Mouse (Mus musculus): Measurements from ENCODE around the gene Acsf2. TPM values are rescaled to one million over a fixed set of nuclear protein-coding genes. Genes with fewer than 3 reads are reported as not detected.

The Acsf2 gene
- polyA plus RNA-seq, 1 experiment, result 15.8 TPM

DNA sequence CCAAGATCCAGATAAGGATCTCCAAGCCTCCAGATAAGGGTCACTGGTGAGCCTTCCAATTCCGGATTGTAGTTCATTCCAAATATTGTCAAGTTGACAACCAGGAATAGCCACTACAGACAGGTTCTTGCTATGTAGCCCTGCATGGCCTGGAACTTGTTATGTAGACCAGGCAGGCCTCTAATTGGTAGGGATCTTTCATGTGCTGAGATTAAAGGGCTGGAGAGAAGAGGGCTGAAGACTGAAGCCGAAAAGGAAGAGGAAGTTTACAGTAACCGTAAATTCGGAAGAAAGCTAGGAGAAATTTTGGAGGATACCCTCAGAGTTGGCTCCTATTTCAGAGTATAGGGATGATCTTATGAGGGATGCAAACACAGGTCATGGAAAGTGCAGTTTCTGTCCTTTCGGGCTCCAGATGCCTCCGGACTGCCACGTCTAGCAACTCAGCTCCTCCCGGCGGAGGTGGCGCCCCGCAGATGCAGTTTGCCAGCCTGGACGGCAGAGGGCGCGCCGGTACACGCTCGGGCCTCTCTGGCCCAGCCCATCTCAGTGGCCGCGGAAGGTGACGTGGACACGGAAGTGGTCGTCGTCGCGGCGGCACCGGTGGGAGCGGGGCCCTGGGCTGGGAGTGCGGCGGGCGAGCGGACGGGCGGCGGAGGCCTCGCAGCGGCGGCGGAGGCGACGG, 27.7 kb upstream of the Acsf2 start, which contains the start of gene Lrrc59:
TSS of gene Lrrc59 (plus strand) at position 569 of the 685 bp plus-strand sequence.
- TF ChIP-seq POLR2A (IDR thresholded peaks at IDR 0.05; ENCODE audit: extremely low read depth, insufficient read depth, low read length) (peak; percentile 52; the same call in 1 of the 2 replicates), CTCF (IDR thresholded peaks at IDR 0.05; ENCODE audit: extremely low read depth, insufficient read depth, low read length) (peak; percentile 77)
- peak within 1 kb of the TSS; percentile 91 for H3K4me3 ChIP-seq (ENCODE audit: insufficient read depth, low read length)
- peaks cover 2% of the 10 kb centered on the region; the same call in 1 of the 2 replicates for H3K4me1 ChIP-seq (ENCODE audit: control insufficient read depth, insufficient read depth, low read length)
- H3K27ac ChIP-seq (ENCODE audit: insufficient read depth, low read length), result peak within 1 kb of the TSS; percentile 36; the same call in 1 of the 2 replicates

DNA sequence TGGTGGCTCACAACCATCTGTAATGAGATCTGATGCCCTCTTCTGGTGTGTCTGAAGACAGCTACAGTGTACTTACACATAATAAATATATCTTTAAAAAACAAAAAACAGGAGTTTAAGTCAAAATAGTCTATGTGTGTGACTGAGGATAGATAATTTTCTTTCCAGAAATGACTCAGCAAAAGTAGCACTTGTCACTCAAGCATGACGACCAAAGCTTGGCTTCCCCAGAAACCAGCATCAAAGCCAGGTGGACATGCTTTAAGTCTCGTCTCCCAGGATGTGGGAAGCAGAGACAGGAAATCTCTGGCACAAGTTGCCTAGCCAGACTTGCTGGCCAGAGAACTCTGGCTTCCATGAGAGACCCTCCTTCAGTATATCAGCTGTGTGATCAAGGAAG, 20.5 kb upstream of the Acsf2 start:
- H3K4me3 ChIP-seq (ENCODE audit: insufficient read depth, low read length), result no peak overlapping the region
- H3K4me1 ChIP-seq (ENCODE audit: control insufficient read depth, insufficient read depth, low read length), result no peaks in the 10 kb centered on the region
- TF ChIP-seq POLR2A (IDR thresholded peaks at IDR 0.05; ENCODE audit: extremely low read depth, insufficient read depth, low read length), result no peak
- TF ChIP-seq CTCF (IDR thresholded peaks at IDR 0.05; ENCODE audit: extremely low read depth, insufficient read depth, low read length), result no peak
- no peak overlapping the region for H3K27ac ChIP-seq (ENCODE audit: insufficient read depth, low read length)

DNA sequence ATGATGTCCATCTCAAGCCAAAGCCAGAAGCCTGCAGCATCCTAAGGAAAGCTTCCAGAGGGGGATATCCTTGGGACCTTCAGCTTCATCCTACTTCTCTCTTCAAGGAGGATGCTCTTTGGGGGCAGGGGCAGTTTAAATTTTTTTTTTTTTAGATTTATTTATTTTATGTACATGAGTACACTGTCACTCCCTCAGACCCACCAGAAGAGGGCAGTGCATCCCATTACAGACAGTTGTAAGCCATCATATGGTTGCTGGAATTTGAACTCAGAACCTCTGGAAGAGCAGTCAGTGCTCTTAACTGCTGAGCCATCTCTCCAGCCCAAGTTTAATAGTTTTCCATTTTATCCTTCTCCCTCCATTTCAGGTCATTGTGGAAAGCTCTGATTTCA, 19.8 kb upstream of the Acsf2 start:
- TF ChIP-seq CTCF (IDR thresholded peaks at IDR 0.05; ENCODE audit: extremely low read depth, insufficient read depth, low read length), result no peak
- no peak for TF ChIP-seq POLR2A (IDR thresholded peaks at IDR 0.05; ENCODE audit: extremely low read depth, insufficient read depth, low read length)
- Histone ChIP-seq H3K4me3 (ENCODE audit: insufficient read depth, low read length) (no peak overlapping the region), H3K27ac (ENCODE audit: insufficient read depth, low read length) (no peak overlapping the region), H3K4me1 (ENCODE audit: control insufficient read depth, insufficient read depth, low read length) (no peaks in the 10 kb centered on the region)

DNA sequence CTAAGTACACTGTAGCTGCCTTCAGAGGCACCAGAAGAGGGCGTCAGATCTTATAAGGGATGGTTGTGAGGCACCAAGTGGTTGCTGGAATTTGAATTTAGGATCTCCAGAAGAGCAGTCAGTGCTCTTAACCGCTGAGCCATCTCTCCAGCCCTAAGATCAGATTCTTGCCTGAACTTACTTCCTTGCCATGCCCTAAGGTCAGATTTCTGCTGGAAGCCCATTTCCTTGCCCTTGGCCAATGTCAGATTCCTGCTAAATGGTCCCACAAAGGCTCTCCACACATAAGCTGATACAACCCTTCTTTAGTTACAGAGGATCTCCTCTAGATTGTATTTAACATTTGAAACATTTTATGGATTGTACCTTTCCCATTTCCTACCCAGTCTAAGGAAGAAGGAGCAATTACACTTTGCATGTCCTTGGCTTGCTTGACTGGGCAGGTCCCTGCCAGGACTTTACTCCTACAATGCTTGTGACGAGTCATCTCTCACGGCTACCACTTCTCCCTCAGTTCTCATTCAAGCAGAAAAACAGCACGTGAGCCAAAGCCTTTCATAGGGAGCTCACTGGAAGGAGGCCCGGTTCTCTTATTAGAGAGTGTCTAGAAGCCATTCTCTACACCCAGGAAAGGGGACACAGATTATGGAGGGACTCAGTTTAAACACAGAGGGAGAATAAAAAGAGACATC, 19.2 kb upstream of the Acsf2 start:
- TF ChIP-seq CTCF (IDR thresholded peaks at IDR 0.05; ENCODE audit: extremely low read depth, insufficient read depth, low read length) (no peak), POLR2A (IDR thresholded peaks at IDR 0.05; ENCODE audit: extremely low read depth, insufficient read depth, low read length) (no peak)
- Histone ChIP-seq H3K4me1 (ENCODE audit: control insufficient read depth, insufficient read depth, low read length) (no peaks in the 10 kb centered on the region), H3K4me3 (ENCODE audit: insufficient read depth, low read length) (no peak overlapping the region), H3K27ac (ENCODE audit: insufficient read depth, low read length) (no peak overlapping the region)

DNA sequence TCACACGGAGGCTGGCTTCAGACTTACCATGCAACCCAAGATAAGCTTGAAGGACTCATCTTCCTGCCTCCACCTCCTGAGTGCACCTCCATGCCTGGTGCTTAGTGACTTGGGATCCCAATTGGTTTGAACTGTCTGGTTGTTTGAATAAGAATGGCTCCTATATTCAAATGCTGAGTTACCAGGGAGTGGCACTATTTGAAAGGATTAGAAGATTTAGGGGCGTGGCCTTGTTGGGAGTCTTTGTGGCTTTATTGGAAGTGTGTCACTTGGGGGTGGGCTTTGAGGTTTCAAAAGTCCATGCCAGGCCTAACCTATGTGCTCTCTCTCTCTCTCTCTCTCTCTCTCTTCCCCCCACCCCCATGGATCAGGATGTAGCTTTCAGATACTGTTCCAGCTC, 16.0 kb upstream of the Acsf2 start:
- TF ChIP-seq CTCF (IDR thresholded peaks at IDR 0.05; ENCODE audit: extremely low read depth, insufficient read depth, low read length) (no peak), POLR2A (IDR thresholded peaks at IDR 0.05; ENCODE audit: extremely low read depth, insufficient read depth, low read length) (no peak)
- Histone ChIP-seq H3K27ac (ENCODE audit: insufficient read depth, low read length) (no peak overlapping the region), H3K4me3 (ENCODE audit: insufficient read depth, low read length) (no peak overlapping the region), H3K4me1 (ENCODE audit: control insufficient read depth, insufficient read depth, low read length) (no peaks in the 10 kb centered on the region)

DNA sequence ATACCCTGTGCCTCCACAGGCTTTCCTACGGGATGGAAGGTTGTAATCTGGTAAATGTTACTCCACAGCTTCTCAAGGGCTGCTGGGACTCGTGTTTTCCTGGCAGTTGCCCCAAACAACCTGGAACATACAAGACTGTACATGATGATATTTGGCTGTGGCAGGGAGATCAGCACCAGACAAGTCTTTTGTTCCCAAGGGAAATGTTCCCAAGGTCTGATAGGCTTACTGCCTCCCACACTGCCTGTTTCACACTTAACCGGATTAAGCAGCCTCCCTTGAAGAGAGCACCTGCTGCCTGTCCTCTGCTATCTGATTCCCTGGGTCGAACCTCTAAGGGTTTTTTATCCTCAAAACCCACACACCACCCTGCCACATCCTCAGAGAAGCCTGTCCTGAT, 13.8 kb upstream of the Acsf2 start:
- H3K27ac ChIP-seq (ENCODE audit: insufficient read depth, low read length), result no peak overlapping the region
- H3K4me1 ChIP-seq (ENCODE audit: control insufficient read depth, insufficient read depth, low read length), result no peaks in the 10 kb centered on the region
- no peak for TF ChIP-seq POLR2A (IDR thresholded peaks at IDR 0.05; ENCODE audit: extremely low read depth, insufficient read depth, low read length)
- TF ChIP-seq CTCF (IDR thresholded peaks at IDR 0.05; ENCODE audit: extremely low read depth, insufficient read depth, low read length), result no peak
- H3K4me3 ChIP-seq (ENCODE audit: insufficient read depth, low read length), result no peak overlapping the region

DNA sequence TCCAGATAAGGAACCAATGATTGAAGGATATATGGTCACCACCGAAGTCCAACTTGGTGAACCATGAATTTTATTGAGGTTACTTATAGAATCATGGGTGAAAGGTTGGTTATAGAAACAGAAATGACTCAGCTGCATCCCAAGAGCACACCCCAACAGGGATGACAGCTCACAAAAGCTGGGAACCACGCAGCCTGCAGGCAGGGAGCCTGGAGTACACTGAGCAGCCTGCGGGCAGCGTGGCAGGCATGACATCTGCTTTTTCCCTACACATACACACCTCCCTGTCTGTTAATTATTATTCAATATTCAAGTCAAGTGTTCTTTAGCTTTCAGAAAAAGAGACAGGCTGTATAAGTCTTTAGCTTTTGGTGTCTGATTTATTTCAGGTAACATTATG, 12.9 kb upstream of the Acsf2 start:
- Histone ChIP-seq H3K4me3 (ENCODE audit: insufficient read depth, low read length) (no peak overlapping the region), H3K27ac (ENCODE audit: insufficient read depth, low read length) (no peak overlapping the region), H3K4me1 (ENCODE audit: control insufficient read depth, insufficient read depth, low read length) (no peaks in the 10 kb centered on the region)
- TF ChIP-seq POLR2A (IDR thresholded peaks at IDR 0.05; ENCODE audit: extremely low read depth, insufficient read depth, low read length) (no peak), CTCF (IDR thresholded peaks at IDR 0.05; ENCODE audit: extremely low read depth, insufficient read depth, low read length) (no peak)

DNA sequence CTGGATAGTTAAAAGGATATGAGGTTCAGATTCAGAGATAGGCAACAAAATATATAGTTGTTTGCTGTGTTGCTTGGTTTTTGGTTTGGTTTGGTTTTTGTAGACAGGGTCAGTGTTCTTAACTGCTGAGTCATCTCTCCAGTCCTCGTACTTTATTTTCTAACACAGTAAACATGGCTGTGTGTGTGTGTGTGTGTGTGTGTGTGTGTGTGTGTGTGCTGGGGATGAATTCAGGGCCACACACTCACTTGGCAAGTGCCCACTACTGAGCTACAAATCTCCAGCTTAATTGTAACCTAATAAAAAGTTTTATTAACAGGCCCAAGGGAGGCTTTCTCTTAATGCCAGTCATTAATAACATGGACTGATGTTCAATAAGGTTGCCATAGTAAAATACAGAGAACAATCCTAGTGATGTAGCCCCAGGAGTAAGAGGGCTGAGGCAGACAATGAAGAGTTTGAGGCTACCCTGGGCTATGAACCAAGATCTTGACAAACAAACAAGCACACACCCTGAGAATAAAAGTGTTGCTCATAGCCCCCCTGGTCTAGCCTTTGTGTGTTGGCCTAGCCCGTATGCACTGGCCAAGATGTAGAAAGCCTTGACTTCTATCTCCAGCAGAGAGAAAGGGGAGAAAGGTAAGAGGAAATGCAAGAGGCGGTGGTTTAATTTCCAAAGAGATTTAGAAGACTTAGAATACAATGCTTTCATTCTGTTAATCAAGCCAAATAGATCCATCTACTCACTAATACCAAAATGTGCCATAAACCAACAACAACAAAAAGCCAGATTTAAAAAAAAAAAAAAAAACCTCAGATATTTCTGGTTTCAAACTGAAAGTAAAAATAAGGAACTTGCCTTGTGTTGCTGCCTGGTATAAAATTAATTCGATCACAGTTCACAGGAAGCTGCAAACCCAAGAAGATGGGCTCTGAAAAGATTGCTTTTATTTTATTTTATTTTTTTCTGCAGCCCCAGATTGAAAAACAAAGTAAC, 9.4 kb upstream of the Acsf2 start:
- no peaks in the 10 kb centered on the region for H3K4me1 ChIP-seq (ENCODE audit: control insufficient read depth, insufficient read depth, low read length)
- no peak overlapping the region for H3K4me3 ChIP-seq (ENCODE audit: insufficient read depth, low read length)
- TF ChIP-seq CTCF (IDR thresholded peaks at IDR 0.05; ENCODE audit: extremely low read depth, insufficient read depth, low read length) (no peak), POLR2A (IDR thresholded peaks at IDR 0.05; ENCODE audit: extremely low read depth, insufficient read depth, low read length) (no peak)
- H3K27ac ChIP-seq (ENCODE audit: insufficient read depth, low read length), result no peak overlapping the region

DNA sequence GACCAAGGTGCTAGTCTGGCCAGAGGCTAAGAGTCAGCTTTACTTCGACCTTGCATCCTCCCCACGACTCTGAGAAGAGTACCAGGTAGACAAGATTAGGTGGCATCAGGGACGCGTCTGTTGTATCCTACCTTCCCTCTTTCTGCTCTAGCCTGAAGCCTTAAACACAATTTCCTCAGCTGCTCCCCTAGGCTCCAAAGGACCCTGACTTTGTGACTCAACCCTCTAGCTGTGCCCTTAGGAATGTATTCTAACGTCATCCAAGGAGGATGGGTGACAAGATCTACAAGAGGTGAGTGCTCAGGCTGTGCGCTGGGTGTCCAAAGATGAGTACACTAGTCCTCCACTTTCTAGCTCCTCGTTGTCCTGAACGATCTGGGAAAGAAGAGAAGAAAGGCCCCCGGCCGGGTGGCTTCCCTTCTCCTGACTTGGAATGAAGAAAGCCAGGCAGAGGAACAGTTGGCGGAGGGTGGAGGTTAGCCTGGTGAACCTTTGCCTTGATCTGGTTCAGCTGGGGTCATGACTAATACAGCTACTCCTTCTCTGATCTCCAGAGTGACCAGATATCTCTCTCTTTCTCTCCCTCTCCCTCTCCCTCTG, 785 bp upstream of the Acsf2 start:
- Histone ChIP-seq H3K4me3 (ENCODE audit: insufficient read depth, low read length) (no peak overlapping the region; the same call in 1 of the 2 replicates), H3K4me1 (ENCODE audit: control insufficient read depth, insufficient read depth, low read length) (no peaks in the 10 kb centered on the region), H3K27ac (ENCODE audit: insufficient read depth, low read length) (no peak overlapping the region)
- TF ChIP-seq POLR2A (IDR thresholded peaks at IDR 0.05; ENCODE audit: extremely low read depth, insufficient read depth, low read length), result no peak
- no peak for TF ChIP-seq CTCF (IDR thresholded peaks at IDR 0.05; ENCODE audit: extremely low read depth, insufficient read depth, low read length)

Data from cortical plate, adult 2 months (tissue).